ENCODE assay signal across 27 mouse cellular contexts in the genomic region with DNA sequence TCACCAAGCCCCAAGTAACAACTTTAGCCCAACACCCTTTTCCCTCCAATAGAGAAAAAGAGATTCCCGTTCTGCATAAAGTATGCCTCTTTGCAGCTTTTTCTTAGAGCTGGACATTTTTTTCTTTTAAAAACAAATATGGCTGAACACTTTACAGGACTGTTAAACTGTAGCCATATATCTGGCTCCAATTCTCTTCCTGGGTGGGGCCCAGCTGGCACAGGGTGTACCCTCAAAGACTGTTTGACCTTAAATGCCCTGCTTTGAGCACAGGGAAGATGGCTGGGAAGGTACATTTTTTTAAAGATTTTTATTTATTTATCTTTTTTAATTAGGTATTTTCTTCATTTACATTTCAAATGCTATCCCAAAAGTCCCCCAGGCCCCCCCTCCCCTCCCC. TPM values are rescaled to one million over a fixed set of nuclear protein-coding genes. Genes with fewer than 3 reads are reported as not detected.
A peak's percentile ranks its signal among the peaks of the same experiment; 100 is the strongest.
DNase-seq lines count a peak whose midpoint lies in the region; ATAC-seq lines count a peak whose summit lies in the region.
"Had no signal": no experiment of that assay in that cellular context is flagged by ENCODE, and none has a peak within 500 bp of the region (broad histone marks: within the 10 kb centered on the region; RNA-seq: fewer than 3 reads in every experiment).

No protein-coding gene starts in this region.

- H3K36me3 ChIP-seq in forebrain, embryonic 11.5 days (ENCODE audit: control insufficient read depth, insufficient read depth, low read length) = no peaks in the 10 kb centered on the region
- H3K36me3 ChIP-seq in midbrain, embryonic 10.5 days = no peaks in the 10 kb centered on the region
- H3K36me3 ChIP-seq: embryonic facial prominence, embryonic 12.5 days; embryonic facial prominence, embryonic 15.5 days; forebrain, embryonic 10.5 days; heart, embryonic 12.5 days; heart, embryonic 15.5 days had no signal

- ATAC-seq in erythroblast, adult 5-6 weeks (replicated peaks; ENCODE audit: low FRiP score, poor library complexity, severe bottlenecking) = peak; percentile 71
- no peak for ATAC-seq in forebrain, embryonic 11.5 days (replicated peaks; ENCODE audit: low FRiP score)
- ATAC-seq: activated CD4-positive, CD25-positive, alpha-beta regulatory T cell, adult 4 months; CD4-positive, CD25-positive, alpha-beta regulatory T cell, adult 4 months; forebrain, embryonic 14.5 days; hindbrain, postnatal 0 days; inflammation-experienced regulatory T-cells, adult 6 months had no signal

- no peaks in the 10 kb centered on the region for H3K9me3 ChIP-seq in forebrain, embryonic 11.5 days (ENCODE audit: control insufficient read depth, low read length)
- no peaks in the 10 kb centered on the region for H3K9me3 ChIP-seq in midbrain, embryonic 10.5 days (replicated peaks)
- H3K9me3 ChIP-seq: embryonic facial prominence, embryonic 12.5 days; embryonic facial prominence, embryonic 15.5 days; forebrain, embryonic 10.5 days; heart, embryonic 12.5 days; heart, embryonic 15.5 days had no signal

- WGBS in large intestine, adult 2 months = 38% methylated on average over 1 of the region's 1 CpGs
- WGBS in forebrain, embryonic 11.5 days = 50% methylated on average over 1 of the region's 1 CpGs
- WGBS in midbrain, embryonic 10.5 days = 88% methylated on average over 1 of the region's 1 CpGs

- H3K4me3 ChIP-seq in forebrain, embryonic 11.5 days (ENCODE audit: low read depth, low read length) = no peak overlapping the region
- H3K4me3 ChIP-seq in midbrain, embryonic 10.5 days = no peak overlapping the region
- H3K4me3 ChIP-seq: embryonic facial prominence, embryonic 12.5 days; embryonic facial prominence, embryonic 15.5 days; erythroblast, embryonic 14.5 days; forebrain, embryonic 10.5 days; heart, embryonic 12.5 days; heart, embryonic 15.5 days had no signal

- peak; percentile 13 for DNase-seq in kidney, postnatal 14 days
- no peak for DNase-seq in kidney, postnatal 10 days
- DNase-seq in large intestine, adult 2 months (ENCODE audit: low read depth, low spot score) = peak; percentile 42
- DNase-seq in forebrain, embryonic 11.5 days (ENCODE audit: low spot score) = no peak
- DNase-seq in midbrain, embryonic 10.5 days (ENCODE audit: low spot score) = no peak
- DNase-seq: adrenal gland, adult 8-10 months; adrenal gland, postnatal 25 days; cerebellum, adult 18-20 months; cerebellum, adult 9-10 months; cerebellum, postnatal 25 days; gastrocnemius, postnatal 25 days; heart, adult 18-20 months; heart, postnatal 10 days; heart, postnatal 4 days had no signal

- H3K4me2 ChIP-seq in forebrain, embryonic 11.5 days (ENCODE audit: low read depth, low read length, severe bottlenecking) = no peak overlapping the region
- H3K4me2 ChIP-seq: embryonic facial prominence, embryonic 12.5 days; embryonic facial prominence, embryonic 15.5 days; heart, embryonic 12.5 days; heart, embryonic 15.5 days; hindbrain, embryonic 14.5 days had no signal

- no peaks in the 10 kb centered on the region; the same call in 1 of the 2 replicates for H3K4me1 ChIP-seq in forebrain, embryonic 11.5 days (replicated peaks; ENCODE audit: control insufficient read depth, insufficient read depth, low read length)
- H3K4me1 ChIP-seq in midbrain, embryonic 10.5 days = peaks cover 7% of the 10 kb centered on the region; the same call in 1 of the 2 replicates
- H3K4me1 ChIP-seq: embryonic facial prominence, embryonic 12.5 days; embryonic facial prominence, embryonic 15.5 days had no signal

- H3K9ac ChIP-seq in forebrain, embryonic 11.5 days (ENCODE audit: low read length) = no peak overlapping the region
- H3K9ac ChIP-seq: embryonic facial prominence, embryonic 12.5 days; embryonic facial prominence, embryonic 15.5 days; heart, embryonic 12.5 days; heart, embryonic 15.5 days; hindbrain, embryonic 14.5 days had no signal

- no peaks in the 10 kb centered on the region for H3K27me3 ChIP-seq in forebrain, embryonic 11.5 days (ENCODE audit: control insufficient read depth, insufficient read depth, low read length)
- H3K27me3 ChIP-seq in midbrain, embryonic 10.5 days (ENCODE audit: low read depth, poor library complexity, severe bottlenecking) = no peaks in the 10 kb centered on the region
- H3K27me3 ChIP-seq: embryonic facial prominence, embryonic 12.5 days; embryonic facial prominence, embryonic 15.5 days; heart, embryonic 12.5 days; heart, embryonic 15.5 days had no signal

- no peak overlapping the region for H3K27ac ChIP-seq in forebrain, embryonic 11.5 days (ENCODE audit: low read depth, low read length)
- H3K27ac ChIP-seq in midbrain, embryonic 10.5 days (replicated peaks) = no peak overlapping the region
- H3K27ac ChIP-seq: embryonic facial prominence, embryonic 12.5 days; heart, embryonic 15.5 days; hindbrain, embryonic 14.5 days; hindbrain, postnatal 0 days had no signal

RNA-seq across cellular contexts. Expression of a gene that starts 55.7 kb away (rescaled TPM):
- total RNA-seq in erythroblast, adult 5-6 weeks (2015; ENCODE audit: low replicate concordance) = 207 and 277 TPM in 2 replicates
- 170 and 195 TPM in 2 replicates for total RNA-seq in erythroblast, adult 5-6 weeks (2017; ENCODE audit: low replicate concordance)
- 45.1 and 103 TPM in 2 replicates for polyA plus RNA-seq in large intestine, adult 2 months (2012; rRNA removed)
- 39.4 and 40.9 TPM in 2 replicates for polyA plus RNA-seq in forebrain, embryonic 11.5 days (2014; fragmentation: Nextera tagmentation; extraction: Ambion mirVana)
- polyA plus RNA-seq in midbrain, embryonic 10.5 days (2016; fragmentation: Nextera tagmentation; extraction: Ambion mirVana) = 61.9 and 63.1 TPM in 2 replicates

Comparison
In these comparisons a context has a peak if more than half of its experiments do, and no peak if none do; other contexts are left out.
1. DNase-seq: peak in kidney, postnatal 14 days (single experiment) and large intestine, adult 2 months (single experiment); none in kidney, postnatal 10 days (single experiment), forebrain, embryonic 11.5 days (single experiment) and midbrain, embryonic 10.5 days (single experiment).